Mouse (Mus musculus) lung, adult 2 months (tissue): Measurements from ENCODE around the gene Myo7a.
A peak's percentile ranks its signal among the peaks of the same experiment; 100 is the strongest.

Experiments used
- CTCF ChIP-seq: fragments of 200-500 bp; IDR thresholded peaks from 2 replicates; pipeline ENCODE4 v1.5.1; 2011; ENCODE audit warnings: mild to moderate bottlenecking, low read length, control low read depth; ENCODE audit not compliant: insufficient read depth
- POLR2A ChIP-seq: fragments of 200-500 bp; IDR thresholded peaks from 2 replicates; pipeline ENCODE4 v1.6.1; 2011; ENCODE audit warnings: low read depth, mild to moderate bottlenecking, control low read depth, low read length, borderline replicate concordance; ENCODE audit errors: extremely low read depth

GRCm38 (mm10) chr7:98085314-98085713 lies 34.0 kb downstream of the Myo7a start:
- TF ChIP-seq CTCF: no peak
- TF ChIP-seq POLR2A: peak; percentile 21; the same call in 1 of the 2 replicates
